Mouse (Mus musculus): ENCODE measurements around the gene Zbtb40.

Zbtb40 gene

DNA sequence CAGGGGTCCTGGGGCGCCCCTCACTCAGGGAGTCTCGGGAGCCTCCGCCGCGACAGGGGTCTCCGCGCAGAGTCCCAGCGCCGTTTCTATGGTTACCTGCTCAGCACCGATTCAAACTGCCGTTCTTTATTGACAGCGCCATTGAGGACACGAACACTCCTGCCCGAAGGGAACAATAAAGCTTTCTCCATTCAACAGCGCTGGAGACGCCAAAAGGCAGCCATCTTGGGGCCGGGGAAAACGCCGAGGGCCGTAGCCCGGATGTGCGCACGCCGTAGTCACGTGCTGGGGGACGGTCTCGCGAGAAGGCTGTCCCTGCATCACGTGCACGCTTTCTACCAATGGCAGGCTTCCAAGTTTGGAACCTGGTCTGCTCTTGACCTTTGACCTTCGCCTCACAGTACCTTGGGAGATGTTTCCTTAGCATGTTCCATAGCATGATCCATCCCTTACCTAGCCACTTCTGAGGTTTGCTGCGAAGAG, at the start of gene Zbtb40:
Gene Zbtb40, minus strand, starts transcription at position 252 of the 483 bp plus-strand sequence.
- DNase-seq: peak; percentile 90

DNA sequence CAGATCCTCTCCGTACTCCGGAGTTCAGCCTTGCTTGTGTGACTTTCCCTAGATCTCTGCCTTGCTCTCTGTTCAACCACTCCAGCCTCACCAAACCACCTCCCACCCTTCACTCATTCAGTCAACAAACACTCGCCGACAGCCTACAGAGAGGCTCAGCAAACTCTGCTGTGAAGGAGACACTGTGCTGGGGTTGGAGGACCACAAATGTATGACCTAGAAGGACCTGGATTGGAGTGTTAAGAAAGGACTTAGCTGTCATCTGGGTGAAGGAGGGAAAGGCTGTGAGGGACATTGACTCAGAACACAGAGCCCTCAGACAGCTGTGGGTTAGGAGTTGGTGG, 49.4 kb upstream of the Zbtb40 start:
- no peak for DNase-seq

DNA sequence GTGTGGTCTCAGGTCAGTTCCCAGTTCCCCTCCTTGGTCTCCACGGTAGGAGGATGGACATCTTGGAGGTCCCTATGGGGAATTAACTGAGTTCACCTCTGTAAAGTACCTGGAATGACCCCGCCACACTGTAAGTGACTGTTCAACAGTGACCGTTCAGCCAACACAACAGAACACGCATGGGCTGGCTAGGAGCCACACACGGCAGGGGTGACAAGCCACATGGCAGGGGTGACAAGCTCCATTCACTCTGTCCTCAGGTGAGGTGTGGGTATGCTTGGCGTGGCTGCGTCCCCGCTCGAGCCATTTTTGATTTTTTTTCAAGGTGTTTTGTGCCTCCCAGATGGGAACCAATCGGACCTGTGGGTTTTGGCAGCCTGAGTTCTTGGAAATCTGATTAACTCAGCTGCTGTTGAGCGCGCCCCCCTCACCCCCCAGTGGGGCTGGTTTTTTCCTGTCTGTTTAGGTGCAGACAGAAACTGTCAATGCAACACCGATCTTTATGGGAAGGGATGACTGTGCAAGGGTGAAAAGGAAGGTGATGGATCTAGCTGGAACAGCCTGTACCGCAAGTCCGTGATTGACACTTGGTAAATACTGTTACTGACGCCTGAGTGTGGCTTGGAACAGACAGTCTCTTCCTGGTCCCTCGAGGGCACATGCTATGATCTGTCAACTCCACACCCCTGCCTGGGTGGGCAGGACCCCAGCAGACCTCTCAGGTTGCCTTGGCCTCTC, 48.8 kb upstream of the Zbtb40 start:
- no peak for DNase-seq

DNA sequence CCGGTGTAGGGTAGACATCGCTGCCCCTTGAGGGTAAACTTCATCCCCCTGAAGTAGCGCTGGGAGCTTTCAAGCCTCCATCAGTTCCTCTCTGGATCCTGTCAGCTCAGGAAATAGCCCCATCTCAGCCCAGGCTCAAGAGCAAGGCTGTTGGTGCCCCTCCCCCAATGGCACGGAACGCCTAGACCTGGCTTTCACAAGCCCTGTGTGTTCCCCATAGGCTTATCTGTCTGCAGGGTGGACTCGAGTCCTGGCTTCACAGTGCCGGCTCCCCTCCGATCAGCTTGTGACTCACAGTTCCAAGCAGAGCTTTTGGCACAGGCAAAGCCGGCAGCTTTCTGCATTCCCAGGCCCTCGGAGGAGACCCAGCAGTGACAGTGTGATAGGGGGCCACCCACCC, 47.8 kb upstream of the Zbtb40 start:
- no peak for DNase-seq

DNA sequence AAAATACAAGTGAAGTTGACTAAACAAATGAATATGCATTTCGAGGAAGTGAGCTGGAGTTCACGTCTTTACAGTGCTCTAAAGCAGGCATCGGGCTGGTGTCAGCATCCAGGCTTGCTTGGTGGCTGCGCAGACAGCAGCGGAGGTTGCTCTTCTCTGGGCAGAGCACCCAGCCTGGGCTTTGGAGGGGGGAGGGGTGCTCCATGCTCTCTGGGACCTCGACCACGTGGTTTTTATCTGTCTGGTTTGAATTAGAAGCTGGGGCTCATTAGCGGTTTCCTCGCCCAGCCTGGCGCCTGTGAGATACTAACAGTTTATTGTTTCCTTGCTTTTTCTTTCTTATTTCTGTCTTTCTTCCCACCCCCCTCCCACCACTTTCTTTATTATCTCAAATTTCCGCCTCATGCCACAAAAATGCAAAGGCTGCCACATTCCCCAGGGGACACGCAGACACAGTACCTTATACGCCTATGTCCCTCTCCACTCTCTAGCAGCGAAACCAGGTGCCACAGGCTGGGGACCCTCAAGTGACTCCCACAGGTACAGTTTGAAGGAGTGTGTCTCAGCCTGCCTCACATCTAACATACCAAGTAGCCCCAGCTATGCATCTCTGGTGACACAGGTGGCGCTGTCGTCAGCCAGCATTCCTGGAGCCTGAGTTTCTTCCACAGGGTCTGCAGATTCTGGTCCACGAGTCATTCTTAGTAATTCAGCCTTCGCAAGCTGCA, 36.6 kb upstream of the Zbtb40 start:
- no peak for DNase-seq

DNA sequence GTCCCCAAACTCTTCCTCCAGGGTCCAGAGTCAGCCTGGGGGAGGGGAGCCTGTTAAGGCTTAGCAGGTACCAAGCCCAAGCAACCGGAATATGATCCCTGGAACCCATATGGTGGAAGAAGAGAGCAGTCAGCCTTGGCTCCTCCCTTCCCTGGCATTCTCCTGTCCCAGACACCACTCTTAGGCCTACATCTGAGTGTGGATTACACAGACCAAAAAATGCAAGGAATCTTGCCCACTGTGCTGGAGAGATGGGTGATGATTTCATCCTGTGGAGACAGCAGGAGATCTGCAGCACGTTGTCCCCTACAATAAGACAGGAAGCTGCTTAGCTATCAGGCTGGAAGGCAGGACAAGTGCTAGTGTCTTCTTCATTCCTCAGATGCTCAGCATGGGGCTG, 34.3 kb upstream of the Zbtb40 start:
- DNase-seq: no peak

DNA sequence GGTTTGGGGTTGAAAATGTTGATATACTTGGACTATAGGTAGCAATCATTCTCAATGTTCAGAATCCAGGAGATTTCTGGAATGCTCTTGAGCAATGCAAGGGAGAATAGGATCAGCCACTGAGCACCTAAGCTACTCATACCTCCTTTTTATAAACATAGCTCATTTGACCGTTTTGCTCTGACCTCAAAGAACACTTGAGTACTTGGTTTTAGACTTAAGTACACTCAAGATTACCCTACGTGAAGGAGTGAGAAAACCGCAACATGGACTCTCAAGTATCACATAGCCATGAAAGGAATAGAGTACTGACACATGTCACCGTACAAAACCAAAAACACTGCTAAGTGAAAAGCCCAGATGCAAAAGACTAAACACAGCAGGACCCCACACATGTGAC, 32.8 kb upstream of the Zbtb40 start:
- DNase-seq: no peak

DNA sequence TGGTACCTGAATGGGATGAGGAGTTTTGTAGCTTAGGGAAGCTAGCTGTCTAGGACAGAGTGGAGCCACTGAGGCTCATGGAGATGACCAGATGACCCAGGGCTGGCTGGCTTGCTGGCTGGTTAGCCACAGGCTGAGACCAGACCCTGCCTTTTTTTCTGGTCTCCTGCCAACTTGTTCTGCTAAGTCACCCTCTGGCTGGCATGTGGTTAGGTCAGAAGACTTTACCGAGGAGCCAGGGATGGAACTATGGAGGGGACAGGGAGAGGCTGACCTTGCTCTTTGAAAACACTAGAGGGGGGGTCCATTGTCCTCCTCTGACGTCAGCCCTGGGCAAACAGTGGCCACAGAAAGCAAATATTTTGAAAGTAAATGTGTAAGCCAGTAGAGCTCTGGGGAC, 28.6 kb upstream of the Zbtb40 start:
- no peak for DNase-seq

DNA sequence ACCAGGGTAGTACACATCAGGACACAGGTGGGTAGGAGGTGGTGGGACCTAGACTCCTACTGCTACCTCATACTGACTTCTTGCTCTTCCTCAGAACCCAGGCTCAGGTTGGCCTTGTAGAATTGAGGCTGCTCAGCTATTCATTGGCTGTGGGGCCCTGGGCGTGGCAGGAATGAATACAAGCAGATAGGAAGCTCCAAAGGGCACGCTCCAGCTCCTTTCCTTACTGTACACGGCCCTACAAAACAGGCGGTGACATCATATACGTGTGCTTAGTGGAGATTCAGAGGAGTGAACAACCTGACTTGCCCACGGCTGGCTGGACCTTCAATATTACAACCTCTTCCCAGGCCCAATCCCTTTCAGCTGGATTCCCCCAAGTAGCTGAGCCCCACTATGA, 22.6 kb upstream of the Zbtb40 start:
- no peak for DNase-seq

DNA sequence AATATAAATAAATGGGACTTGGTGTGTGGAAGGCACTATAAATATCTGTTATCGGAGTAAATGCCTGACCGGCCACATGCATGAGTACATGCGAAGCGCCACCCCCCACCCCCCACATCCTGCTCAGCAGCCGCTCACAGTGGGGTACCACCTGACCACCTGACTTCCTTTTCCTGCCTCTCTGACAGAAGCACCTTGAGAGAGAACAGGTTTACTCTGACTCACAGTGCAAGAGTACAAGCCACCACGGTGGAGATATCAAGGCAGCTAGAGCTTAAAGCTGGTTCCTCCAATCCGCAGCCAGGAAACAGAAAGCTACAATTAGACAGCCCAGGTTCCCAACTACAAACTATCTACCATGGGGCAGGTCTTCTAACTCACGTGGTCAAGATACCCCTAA, 19.9 kb upstream of the Zbtb40 start:
- DNase-seq: no peak

DNA sequence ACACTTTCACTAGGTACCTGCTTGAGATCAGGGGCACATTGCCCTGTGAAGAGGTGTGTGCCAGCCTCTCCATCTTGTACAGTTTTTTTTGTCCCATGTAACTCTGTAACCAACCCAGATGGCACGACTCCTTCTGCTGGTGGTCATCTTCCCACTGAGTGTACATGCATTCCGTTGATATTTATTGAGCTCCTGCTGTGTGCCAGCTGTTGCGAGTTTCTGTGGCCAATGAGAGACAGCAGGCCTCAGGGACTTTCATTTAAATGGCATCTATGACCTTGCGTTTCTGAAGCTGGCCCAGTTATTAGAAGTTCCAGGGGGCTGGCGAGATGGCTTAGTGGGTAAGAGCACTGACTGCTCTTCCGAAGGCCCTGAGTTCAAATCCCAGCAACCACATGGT, 17.2 kb upstream of the Zbtb40 start:
- no peak for DNase-seq

DNA sequence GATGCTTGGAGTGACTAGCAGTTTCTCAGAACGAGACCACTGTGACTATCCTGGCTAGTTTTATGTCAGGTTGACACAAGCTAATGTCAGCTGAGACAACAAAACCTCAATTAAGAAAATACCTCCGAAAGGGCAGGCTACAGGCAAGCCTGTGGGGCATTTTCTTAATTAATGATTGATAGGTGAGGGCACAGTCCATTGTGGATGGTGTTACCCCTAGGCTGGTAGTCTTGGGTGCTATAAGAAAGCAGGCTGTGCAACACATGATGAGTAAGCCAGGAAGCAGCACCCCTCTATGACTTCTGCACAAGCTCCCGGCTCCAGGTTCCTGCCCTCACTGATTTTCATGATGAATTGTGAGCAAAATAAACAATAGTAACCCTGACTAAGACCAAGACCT, 6.3 kb upstream of the Zbtb40 start:
- DNase-seq: peak; percentile 27

DNA sequence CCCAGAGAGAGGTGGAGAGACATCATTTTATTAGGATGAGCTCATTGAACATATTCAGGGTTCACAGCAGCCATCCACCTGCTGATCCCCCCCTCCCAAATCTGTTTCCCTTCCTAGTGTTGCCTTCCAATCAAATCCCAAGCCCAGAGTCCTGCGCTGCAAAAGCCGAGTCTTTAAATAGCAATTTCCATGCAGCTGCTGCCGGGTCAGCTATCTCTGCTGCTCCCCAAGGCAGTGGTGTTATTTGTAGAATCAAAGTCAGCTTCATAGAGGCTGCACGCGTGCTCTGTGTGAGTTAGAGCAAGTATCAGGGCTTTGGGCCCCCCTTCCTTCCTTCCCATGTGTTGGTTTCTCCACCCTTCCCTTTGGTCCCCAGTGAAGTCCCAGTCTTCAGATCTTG, 5.2 kb upstream of the Zbtb40 start:
- DNase-seq: no peak

DNA sequence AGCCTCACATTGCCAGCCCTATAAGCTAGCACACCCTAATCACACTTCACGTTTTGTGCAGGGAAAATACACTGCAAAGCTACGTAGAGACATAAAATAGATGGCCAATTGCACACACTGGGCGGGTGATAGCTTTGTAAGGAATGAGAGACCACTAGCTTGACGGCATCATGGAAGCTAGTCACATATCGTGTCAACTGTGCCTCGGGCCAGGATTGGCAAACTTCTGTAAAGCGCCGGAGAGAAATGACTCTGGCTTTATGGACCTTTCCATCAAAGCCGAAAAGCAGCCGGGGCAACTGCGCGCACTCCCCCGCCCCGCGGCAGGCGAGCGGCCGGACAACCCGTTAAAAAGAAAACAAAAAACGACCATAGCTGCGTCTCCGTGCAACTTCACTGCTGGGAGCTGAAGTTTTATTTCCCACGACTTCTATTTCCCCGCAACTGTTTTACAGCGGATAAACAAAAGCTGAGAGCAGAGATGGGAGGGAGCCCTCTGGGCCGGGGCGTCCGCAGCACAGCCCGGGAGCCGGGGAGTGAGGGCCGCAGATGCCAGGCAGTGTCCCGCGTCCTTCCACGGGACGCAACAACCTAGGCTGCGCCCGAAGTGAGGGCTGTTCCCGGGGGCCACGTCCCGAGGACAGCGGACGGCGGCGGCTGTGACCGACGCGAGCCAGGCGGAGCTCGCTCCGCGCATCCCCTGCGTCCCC, 606 bp downstream of the Zbtb40 start:
- peak; percentile 31 for DNase-seq

DNA sequence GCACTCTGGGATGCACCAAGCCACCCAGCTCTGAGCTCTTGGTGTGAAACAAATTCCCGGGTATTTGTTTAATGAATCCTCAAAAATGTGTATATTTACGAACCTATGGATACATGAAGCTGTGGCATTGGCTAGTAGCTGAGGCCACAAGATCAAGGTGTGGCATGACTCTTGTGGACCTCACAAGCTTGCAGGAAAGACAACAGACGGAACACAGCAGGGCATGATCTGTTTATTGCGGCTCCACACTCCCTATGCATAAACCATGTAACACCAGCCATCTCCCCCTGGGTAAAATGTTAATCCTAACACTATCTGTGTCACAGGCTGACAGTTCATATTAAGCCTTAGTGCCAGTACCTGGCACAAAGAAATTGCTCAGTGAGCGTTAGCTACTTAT, 2.5 kb downstream of the Zbtb40 start:
- DNase-seq: no peak

DNA sequence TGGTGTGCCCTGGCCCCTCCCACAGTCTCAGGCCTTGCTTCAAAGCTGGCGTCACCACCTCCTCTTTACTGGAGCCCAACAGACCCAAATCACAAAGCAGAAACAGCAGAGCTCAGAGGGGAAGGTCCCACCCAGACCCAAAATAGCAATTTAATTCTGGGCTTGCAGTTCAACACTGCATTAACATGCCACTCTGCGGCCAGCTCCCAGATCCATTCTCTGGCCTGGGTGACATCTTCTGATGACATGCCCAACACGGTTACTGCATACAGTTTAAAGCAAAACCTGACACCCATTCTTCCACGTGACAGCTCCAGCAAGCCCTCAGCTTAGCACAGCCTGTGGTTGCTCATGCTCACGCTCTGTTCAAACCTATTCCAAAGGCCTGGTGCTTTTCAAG, 4.1 kb downstream of the Zbtb40 start:
- DNase-seq: no peak

DNA sequence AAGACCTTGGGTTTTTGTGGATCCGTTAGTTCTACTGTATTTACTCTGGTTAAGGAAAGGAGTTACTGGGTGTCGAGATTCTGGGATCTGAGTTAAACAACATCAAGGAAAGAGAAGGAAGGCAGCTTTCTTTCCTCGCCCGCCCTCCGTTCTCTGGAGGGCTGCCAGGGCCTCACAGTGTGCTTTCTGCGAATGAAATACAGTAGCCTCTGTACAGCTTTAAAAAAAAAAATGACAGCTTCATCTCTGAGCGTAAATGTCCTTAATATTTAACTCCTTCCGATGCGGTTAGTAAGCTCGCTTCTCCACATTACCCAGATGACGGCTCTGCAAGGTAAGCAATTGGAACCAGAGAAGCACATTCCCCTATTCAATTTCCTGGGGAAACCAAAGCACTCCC, 4.8 kb downstream of the Zbtb40 start:
- peak; percentile 73 for DNase-seq

DNA sequence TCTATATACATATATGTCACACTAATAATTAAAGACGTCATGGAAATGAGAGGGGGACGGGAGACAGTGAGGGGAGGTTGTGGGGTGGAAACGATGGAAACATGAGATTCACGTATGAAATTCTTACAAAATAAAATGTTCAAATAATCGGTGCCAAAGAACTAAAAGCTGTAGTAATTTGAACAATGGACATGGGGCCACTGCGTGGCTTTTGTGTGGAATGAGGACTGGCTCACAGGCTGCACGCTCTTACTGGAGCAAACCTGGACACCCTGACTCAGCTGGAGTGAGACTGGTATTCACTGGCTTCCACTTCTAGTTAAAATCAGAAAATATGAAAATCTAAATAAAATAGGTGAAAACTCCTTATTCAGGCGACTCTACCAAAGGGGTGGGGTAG, 6.6 kb downstream of the Zbtb40 start:
- DNase-seq: no peak

DNA sequence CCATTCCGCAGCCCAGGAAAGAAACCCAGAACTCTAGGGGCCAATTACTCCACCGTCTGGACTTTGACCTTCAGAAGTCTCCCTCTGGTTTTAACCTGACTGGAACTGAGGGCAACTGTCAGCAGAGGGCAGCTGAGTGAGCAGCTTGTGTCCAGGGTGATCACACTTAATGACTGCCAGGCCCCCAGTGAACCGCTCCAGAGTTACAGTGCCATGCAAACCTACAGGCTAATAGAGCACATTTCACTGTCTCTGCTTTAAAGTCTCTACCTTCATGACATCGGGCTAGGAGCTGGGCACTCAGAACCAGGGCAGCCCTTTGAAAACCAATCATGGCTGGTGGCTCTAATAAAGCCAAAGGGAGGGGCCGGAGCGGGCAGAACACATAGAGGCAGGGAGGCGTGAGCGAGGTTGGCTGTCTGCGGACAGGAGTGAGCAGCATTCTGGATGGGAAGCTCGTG, 7.4 kb downstream of the Zbtb40 start:
- DNase-seq: peak; percentile 67

DNA sequence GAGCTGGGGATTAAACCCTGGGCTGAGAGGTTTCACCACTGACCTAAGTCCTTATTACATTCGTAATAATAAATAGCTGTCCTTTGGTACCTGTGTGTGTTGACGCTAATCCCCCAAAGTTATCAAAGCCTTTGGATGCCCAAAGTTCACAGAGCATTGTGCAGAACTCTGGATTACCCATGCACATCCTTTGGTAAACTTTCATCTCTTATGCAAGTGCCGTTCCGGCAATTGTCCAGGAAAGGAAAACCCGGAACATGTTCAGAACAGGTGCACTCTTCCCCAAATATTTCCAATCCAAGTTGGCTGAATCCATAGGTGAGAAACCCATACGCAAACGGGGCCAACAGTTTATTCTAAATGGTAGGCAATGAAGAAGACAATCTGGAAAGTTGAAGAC, 9.2 kb downstream of the Zbtb40 start:
- no peak for DNase-seq

DNA sequence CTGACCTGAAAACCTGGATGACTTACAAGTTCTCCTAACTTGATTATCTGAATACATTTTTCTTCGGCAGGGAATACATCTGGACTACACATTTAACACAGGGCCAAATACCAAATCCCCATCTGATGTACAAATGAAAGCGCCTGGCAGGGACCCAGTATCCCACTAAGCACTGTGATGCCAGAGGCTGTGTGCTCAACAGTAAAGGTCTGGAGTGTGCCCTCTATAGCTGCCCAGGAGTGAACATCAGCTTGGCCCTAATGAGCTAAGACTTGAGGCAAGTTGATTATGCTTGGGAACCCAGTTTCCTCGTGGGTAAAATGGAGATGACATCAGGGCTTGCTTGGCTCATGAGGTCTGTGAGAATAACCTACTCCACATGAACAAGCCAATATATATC, 10.1 kb downstream of the Zbtb40 start:
- DNase-seq: no peak

DNA sequence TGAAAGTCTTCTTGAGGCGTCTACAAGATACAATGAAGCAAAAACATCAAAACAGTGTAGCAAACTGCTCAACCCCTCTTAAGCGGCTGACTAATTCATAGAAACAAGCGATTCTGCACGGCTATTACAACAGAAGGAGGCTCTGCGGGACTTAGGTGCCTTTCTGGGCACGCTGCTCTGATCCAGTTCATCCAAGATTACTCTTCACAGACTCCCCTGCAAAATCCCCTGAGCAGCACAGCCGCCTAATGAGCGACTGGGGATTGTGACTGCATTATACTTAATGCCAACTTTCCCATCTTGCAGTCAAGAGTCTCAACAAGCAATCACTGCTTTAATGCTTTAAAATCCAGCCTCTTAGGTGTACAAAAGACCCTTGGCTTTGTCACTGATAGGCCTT, 10.5 kb downstream of the Zbtb40 start:
- no peak for DNase-seq

DNA sequence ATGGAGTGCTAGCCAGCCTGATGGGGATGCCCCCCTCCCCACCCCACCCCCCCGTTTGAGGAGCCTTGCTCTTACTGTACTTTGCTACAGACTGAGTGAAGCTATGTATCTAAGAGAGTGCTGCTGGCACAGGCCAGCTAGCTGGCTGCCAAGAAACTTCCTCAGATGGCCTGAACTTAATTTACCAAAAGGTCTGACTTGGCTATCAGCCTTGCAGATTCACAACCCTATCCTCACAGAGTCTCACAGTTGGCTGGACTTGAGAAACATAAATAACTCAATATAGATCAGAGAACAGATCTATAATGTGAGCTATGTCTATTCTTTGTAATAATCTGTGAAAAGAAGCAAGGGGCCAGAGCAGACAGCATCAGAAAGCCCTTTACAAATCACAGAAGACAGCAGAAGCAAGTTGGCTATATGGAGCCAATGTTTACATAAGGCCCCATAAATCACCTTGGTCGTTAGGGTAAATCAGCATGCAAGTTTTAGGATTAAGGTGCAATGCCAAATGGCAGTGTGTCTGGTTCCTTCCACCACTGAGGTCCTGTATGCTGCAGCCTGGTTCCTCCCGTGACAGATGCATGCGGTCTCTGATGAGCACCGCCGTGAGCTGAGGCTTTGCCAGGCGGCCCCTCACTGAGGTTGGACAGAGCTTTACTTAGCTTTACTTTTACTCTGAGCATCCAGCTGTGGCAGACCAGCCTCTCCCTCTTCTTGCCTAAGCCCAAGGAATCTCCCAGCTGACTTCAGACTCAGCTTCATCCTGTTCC, 15.3 kb downstream of the Zbtb40 start:
- DNase-seq: no peak
